Comparison of ENCODE assay signal across 11 mouse cellular contexts in genomic region chr5:107252435-107252834, GRCm38 (mm10). TPM values are rescaled to one million over a fixed set of nuclear protein-coding genes. Genes with fewer than 3 reads are reported as not detected.
DNase-seq lines count a peak whose midpoint lies in the region; ATAC-seq and TF ChIP-seq lines count a peak whose summit lies in the region.
"Had no signal": no experiment of that assay in that cellular context is flagged by ENCODE, and none has a peak within 500 bp of the region (broad histone marks: within the 10 kb centered on the region; RNA-seq: fewer than 3 reads in every experiment).

No protein-coding gene starts in this region.

- DNase-seq in forebrain, embryonic 11.5 days (ENCODE audit: low spot score), result no peak
- DNase-seq in hindbrain, embryonic 14.5 days (ENCODE audit: low spot score), result no peak
- DNase-seq in c-Kit-positive CD71-positive TER-119-negative erythroid progenitor cells, embryonic 14.5 days (ENCODE audit: low read depth), result peak; percentile 60
- peak in 2 of 3 experiments; percentile 35 to 52 for DNase-seq in liver, embryonic 14.5 days (ENCODE audit: low read depth in 3 of 3, low spot score in 3 of 3)
- no peak for DNase-seq in ovary, postnatal 14 days (ENCODE audit: low spot score)
- DNase-seq in gastrocnemius, adult 2 months, result no peak
- DNase-seq: cerebellum, adult 9-10 months had no signal

- TF ChIP-seq EP300 in liver, embryonic 14.5 days (IDR thresholded peaks at IDR 0.05; ENCODE audit: low read depth), result peak; percentile 77

- TF ChIP-seq CTCF in liver, embryonic 14.5 days (IDR thresholded peaks at IDR 0.05; ENCODE audit: low read depth), result no peak
- TF ChIP-seq CTCF in gastrocnemius, adult 2 months (IDR thresholded peaks at IDR 0.05), result no peak

- no peak overlapping the region for H3K4me3 ChIP-seq in forebrain, embryonic 11.5 days (ENCODE audit: low read depth, low read length)
- no peak overlapping the region for H3K4me3 ChIP-seq in forebrain, embryonic 15.5 days
- H3K4me3 ChIP-seq in hindbrain, embryonic 12.5 days, result no peak overlapping the region
- no peak overlapping the region for H3K4me3 ChIP-seq in hindbrain, embryonic 14.5 days (replicated peaks; ENCODE audit: low read length)
- H3K4me3 ChIP-seq in liver, embryonic 14.5 days (ENCODE audit: insufficient read depth in 1 of 2, low read depth in 2 of 2, low read length in 2 of 2), result no peak overlapping the region
- H3K4me3 ChIP-seq in gastrocnemius, adult 2 months, result no peak overlapping the region
- H3K4me3 ChIP-seq: left cerebral cortex, adult 2 months; neural tube, embryonic 15.5 days had no signal

- H3K9ac ChIP-seq in forebrain, embryonic 11.5 days (ENCODE audit: low read length), result no peak overlapping the region
- H3K9ac ChIP-seq in forebrain, embryonic 15.5 days (replicated peaks), result no peak overlapping the region
- no peak overlapping the region for H3K9ac ChIP-seq in hindbrain, embryonic 12.5 days
- H3K9ac ChIP-seq in hindbrain, embryonic 14.5 days, result no peak overlapping the region
- H3K9ac ChIP-seq in liver, embryonic 14.5 days (replicated peaks), result no peak overlapping the region; the same call in 1 of the 2 replicates
- H3K9ac ChIP-seq: neural tube, embryonic 15.5 days had no signal

- no peak overlapping the region for H3K4me2 ChIP-seq in forebrain, embryonic 11.5 days (ENCODE audit: low read depth, low read length, severe bottlenecking)
- H3K4me2 ChIP-seq in forebrain, embryonic 15.5 days (replicated peaks), result no peak overlapping the region
- no peak overlapping the region for H3K4me2 ChIP-seq in hindbrain, embryonic 12.5 days (replicated peaks)
- H3K4me2 ChIP-seq in hindbrain, embryonic 14.5 days (replicated peaks), result no peak overlapping the region
- H3K4me2 ChIP-seq in liver, embryonic 14.5 days (ENCODE audit: low read depth), result no peak overlapping the region; the same call in 1 of the 2 replicates
- H3K4me2 ChIP-seq: neural tube, embryonic 15.5 days had no signal

- H3K4me1 ChIP-seq in forebrain, embryonic 11.5 days (replicated peaks; ENCODE audit: control insufficient read depth, insufficient read depth, low read length), result peaks cover 7% of the 10 kb centered on the region
- H3K4me1 ChIP-seq in forebrain, embryonic 15.5 days, result peaks cover 19% of the 10 kb centered on the region
- H3K4me1 ChIP-seq in hindbrain, embryonic 12.5 days, result peaks cover 27% of the 10 kb centered on the region
- peaks cover 7% of the 10 kb centered on the region for H3K4me1 ChIP-seq in hindbrain, embryonic 14.5 days (replicated peaks; ENCODE audit: control insufficient read depth, insufficient read depth, low read length)
- peaks cover 20 to 26% of the 10 kb centered on the region in 2 experiments for H3K4me1 ChIP-seq in liver, embryonic 14.5 days (replicated peaks; ENCODE audit: control insufficient read depth in 2 of 2, insufficient read depth in 2 of 2, low read length in 1 of 2)

- no peaks in the 10 kb centered on the region; the same call in 1 of the 2 replicates for H3K9me3 ChIP-seq in forebrain, embryonic 11.5 days (ENCODE audit: control insufficient read depth, low read length)
- H3K9me3 ChIP-seq in forebrain, embryonic 15.5 days, result peaks cover 8% of the 10 kb centered on the region; the same call in 1 of the 2 replicates
- H3K9me3 ChIP-seq in hindbrain, embryonic 12.5 days (replicated peaks), result 0 out of 2 replicates have a peak, but pooled peaks cover 2% of the 10 kb centered on the region
- H3K9me3 ChIP-seq in hindbrain, embryonic 14.5 days (ENCODE audit: control insufficient read depth, low read length), result 0 out of 2 replicates have a peak, but pooled peaks cover 15% of the 10 kb centered on the region
- no peaks in the 10 kb centered on the region for H3K9me3 ChIP-seq in liver, embryonic 14.5 days (ENCODE audit: control insufficient read depth, low read length)
- H3K9me3 ChIP-seq: neural tube, embryonic 15.5 days had no signal

- H3K27ac ChIP-seq in forebrain, embryonic 11.5 days (ENCODE audit: low read depth, low read length), result no peak overlapping the region
- H3K27ac ChIP-seq in forebrain, embryonic 15.5 days (replicated peaks), result no peak overlapping the region
- no peak overlapping the region for H3K27ac ChIP-seq in hindbrain, embryonic 12.5 days
- H3K27ac ChIP-seq in hindbrain, embryonic 14.5 days, result no peak overlapping the region
- peak overlapping the region; percentile 56; the same call in 1 of the 2 replicates for H3K27ac ChIP-seq in liver, embryonic 14.5 days
- no peak overlapping the region for H3K27ac ChIP-seq in gastrocnemius, adult 2 months
- H3K27ac ChIP-seq: left cerebral cortex, adult 2 months; neural tube, embryonic 15.5 days had no signal

- 0 out of 2 replicates have a peak, but pooled peaks have one; percentile 27 for ATAC-seq in forebrain, embryonic 11.5 days (replicated peaks; ENCODE audit: low FRiP score)
- no peak for ATAC-seq in forebrain, embryonic 15.5 days (replicated peaks)
- peak; percentile 38; the same call in 1 of the 2 replicates for ATAC-seq in hindbrain, embryonic 12.5 days (ENCODE audit: low FRiP score)
- ATAC-seq in hindbrain, embryonic 14.5 days (ENCODE audit: low FRiP score), result no peak
- peak; percentile 83 for ATAC-seq in liver, embryonic 14.5 days (ENCODE audit: insufficient read depth)

- H3K36me3 ChIP-seq in forebrain, embryonic 11.5 days (ENCODE audit: control insufficient read depth, insufficient read depth, low read length), result no peaks in the 10 kb centered on the region
- H3K36me3 ChIP-seq in forebrain, embryonic 15.5 days, result no peaks in the 10 kb centered on the region
- H3K36me3 ChIP-seq in hindbrain, embryonic 12.5 days, result no peaks in the 10 kb centered on the region
- H3K36me3 ChIP-seq in hindbrain, embryonic 14.5 days (replicated peaks; ENCODE audit: control insufficient read depth, insufficient read depth), result no peaks in the 10 kb centered on the region
- no peaks in the 10 kb centered on the region for H3K36me3 ChIP-seq in liver, embryonic 14.5 days (replicated peaks; ENCODE audit: control insufficient read depth, insufficient read depth, low read depth)
- H3K36me3 ChIP-seq: neural tube, embryonic 15.5 days had no signal

- intact Hi-C loops in gastrocnemius, adult 2 months (cut with DNase I), result no loop called here

- 41% methylated on average over 1 of the region's 1 CpGs for WGBS in forebrain, embryonic 11.5 days
- 28% methylated on average over 1 of the region's 1 CpGs for WGBS in forebrain, embryonic 15.5 days
- 73% methylated on average over 1 of the region's 1 CpGs for WGBS in hindbrain, embryonic 12.5 days
- WGBS in hindbrain, embryonic 14.5 days, result 75% methylated on average over 1 of the region's 1 CpGs
- WGBS in liver, embryonic 14.5 days (ENCODE audit: insufficient replicate concordance), result 19% methylated on average over 1 of the region's 1 CpGs

- H3K27me3 ChIP-seq in forebrain, embryonic 11.5 days (ENCODE audit: control insufficient read depth, insufficient read depth, low read length), result peaks cover 40% of the 10 kb centered on the region
- H3K27me3 ChIP-seq in forebrain, embryonic 15.5 days, result peaks cover 57% of the 10 kb centered on the region
- H3K27me3 ChIP-seq in hindbrain, embryonic 12.5 days, result peaks cover 26% of the 10 kb centered on the region
- peaks cover 26% of the 10 kb centered on the region for H3K27me3 ChIP-seq in hindbrain, embryonic 14.5 days (ENCODE audit: control insufficient read depth, insufficient read depth, low read length)
- H3K27me3 ChIP-seq in liver, embryonic 14.5 days (ENCODE audit: control insufficient read depth, insufficient read depth, low read length), result no peaks in the 10 kb centered on the region

RNA-seq across cellular contexts. Expression of gene Tgfbr3, which starts 37.0 kb away (rescaled TPM):
- polyA plus RNA-seq in forebrain, embryonic 11.5 days (2014; fragmentation: Nextera tagmentation; extraction: Ambion mirVana), result 6.9 and 7.6 TPM in 2 replicates
- polyA plus RNA-seq in forebrain, embryonic 15.5 days (2015; fragmentation: Nextera tagmentation; extraction: Ambion mirVana), result 2.0 and 2.3 TPM in 2 replicates
- 12.0 and 13.7 TPM in 2 replicates for polyA plus RNA-seq in hindbrain, embryonic 12.5 days (2016; fragmentation: Nextera tagmentation; extraction: Ambion mirVana)
- polyA plus RNA-seq in hindbrain, embryonic 14.5 days (2014; fragmentation: Nextera tagmentation; extraction: Ambion mirVana), result 7.1 TPM in 2 replicates
- polyA plus RNA-seq in liver, embryonic 14.5 days (2012; rRNA removed), result 3.1 and 4.3 TPM in 2 replicates
- polyA plus RNA-seq in liver, embryonic 14.5 days (2014; fragmentation: Nextera tagmentation; extraction: Ambion mirVana), result 7.5 and 7.7 TPM in 2 replicates
- 10 to 100 TPM; 20.5 to 22.9 TPM for total RNA-seq in gastrocnemius, adult 2 months (2021)

Comparison
In these comparisons a context has a peak if more than half of its experiments do, and no peak if none do; other contexts are left out.
1. ATAC-seq: peak in forebrain, embryonic 11.5 days (single experiment), hindbrain, embryonic 12.5 days (single experiment) and liver, embryonic 14.5 days (single experiment); none in forebrain, embryonic 15.5 days (single experiment) and hindbrain, embryonic 14.5 days (single experiment).
2. DNase-seq: peak in c-Kit-positive CD71-positive TER-119-negative erythroid progenitor cells, embryonic 14.5 days (single experiment) and liver, embryonic 14.5 days (2 of 3); none in forebrain, embryonic 11.5 days (single experiment), hindbrain, embryonic 14.5 days (single experiment), ovary, postnatal 14 days (single experiment) and gastrocnemius, adult 2 months (single experiment).